Mouse (Mus musculus) thymus, adult 2 months (tissue): ENCODE measurements at regions not wholly inside any gene's neighbourhood (a gene's known extent, or its start where the extent isn't known, plus 50 kb on each side); places are given as distances from the start of the nearest gene placed in this dataset.

ENCODE experiments used
- DNase-seq: peaks from one replicate; pipeline ENCODE4 v3.0.0; 2021
- H3K27ac ChIP-seq: fragments of 200-500 bp; 2 replicates; pipeline ENCODE4 v1.5.1; 2012; ENCODE audit warnings: low read length, control low read depth; ENCODE audit not compliant: control insufficient read depth, insufficient read depth
- H3K27me3 ChIP-seq: fragments of 200-500 bp; 2 replicates; pipeline ENCODE4 v1.6.1; 2012; ENCODE audit warnings: mild to moderate bottlenecking, low read length, moderate library complexity, mixed read lengths; ENCODE audit not compliant: control insufficient read depth, insufficient read depth
- H3K36me3 ChIP-seq: fragments of 200-500 bp; 2 replicates; pipeline ENCODE4 v1.6.1; 2012; ENCODE audit warnings: mild to moderate bottlenecking, low read length, moderate library complexity; ENCODE audit not compliant: control insufficient read depth, insufficient read depth
- H3K4me1 ChIP-seq: fragments of 200-500 bp; replicated peaks from 2 replicates; pipeline ENCODE4 v1.6.1; 2012; ENCODE audit warnings: low read length; ENCODE audit not compliant: control insufficient read depth, insufficient read depth
- H3K4me3 ChIP-seq: fragments of 200-500 bp; 2 replicates; pipeline ENCODE4 v1.5.1; 2012; ENCODE audit warnings: mild to moderate bottlenecking, low read length, control low read depth, moderate library complexity; ENCODE audit not compliant: control insufficient read depth, insufficient read depth
- CTCF ChIP-seq: fragments of 200-500 bp; IDR thresholded peaks from 2 replicates; pipeline ENCODE4 v1.5.1; 2012; ENCODE audit warnings: mild to moderate bottlenecking, control low read depth, low read length, moderate library complexity, borderline replicate concordance; ENCODE audit not compliant: control insufficient read depth, poor library complexity, insufficient read depth; ENCODE audit errors: extremely low read depth
- POLR2A ChIP-seq: fragments of 200-500 bp; IDR thresholded peaks from 2 replicates; pipeline ENCODE4 v1.6.1; 2012; ENCODE audit warnings: mild to moderate bottlenecking, low read length, control low read depth, moderate library complexity; ENCODE audit not compliant: control insufficient read depth, poor library complexity, insufficient read depth; ENCODE audit errors: extremely low read depth
- WGBS: fragments of 180-500 bp; shearing (Covaris S2); methylation state at CpG from one replicate; pipeline ENCODE4 v1.1.7; 2018; 5-methylcytosine and 5-hydroxymethylcytosine counted together

DNA sequence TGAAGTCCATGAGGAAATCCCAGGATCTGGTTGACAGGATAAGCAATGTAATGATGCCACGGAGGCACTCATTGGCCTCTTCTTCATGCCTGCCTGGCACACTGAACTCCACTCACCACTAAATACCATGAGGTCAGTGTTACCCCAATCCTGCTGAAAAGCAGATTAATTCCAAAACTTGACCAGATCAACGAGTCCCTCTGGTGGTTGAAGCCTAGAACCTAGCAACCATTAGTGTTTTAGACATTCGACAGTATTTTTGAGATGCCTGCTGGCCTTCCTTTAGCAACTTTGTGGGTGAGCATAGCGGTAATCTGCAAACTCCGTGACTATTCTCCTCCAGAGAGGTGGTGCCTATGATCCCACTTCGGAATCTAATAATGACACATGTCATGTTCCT, 92.3 kb upstream of the Prok2 start:
- DNase-seq, result no peak
- Histone ChIP-seq H3K27me3 (no peaks in the 10 kb centered on the region), H3K4me1 (no peaks in the 10 kb centered on the region), H3K36me3 (no peaks in the 10 kb centered on the region), H3K27ac (no peak overlapping the region), H3K4me3 (no peak overlapping the region)
- no peak for TF ChIP-seq CTCF
- TF ChIP-seq POLR2A, result no peak
- 90% methylated on average over 6 of the region's 6 CpGs for WGBS

- TF ChIP-seq CTCF (no peak), POLR2A (no peak)
- no peaks in the 10 kb centered on the region for H3K27me3 ChIP-seq
- H3K27ac ChIP-seq, result no peak overlapping the region
- DNase-seq, result no peak
- no peak overlapping the region for H3K4me3 ChIP-seq
- H3K4me1 ChIP-seq, result no peaks in the 10 kb centered on the region
- H3K36me3 ChIP-seq, result no peaks in the 10 kb centered on the region
- 95% methylated on average over 1 of the region's 1 CpGs for WGBS
Measured at GRCm38 (mm10) chr6:99817245-99817644, 91.1 kb upstream of the Prok2 start.

- 90% methylated on average over 4 of the region's 4 CpGs for WGBS
- no peak overlapping the region for H3K27ac ChIP-seq
- no peaks in the 10 kb centered on the region for H3K36me3 ChIP-seq
- no peak for TF ChIP-seq POLR2A
- TF ChIP-seq CTCF, result no peak
- H3K4me1 ChIP-seq, result no peaks in the 10 kb centered on the region
- DNase-seq, result no peak
- H3K27me3 ChIP-seq, result no peaks in the 10 kb centered on the region
- no peak overlapping the region for H3K4me3 ChIP-seq
Measured at GRCm38 (mm10) chr6:99813102-99813501, 86.9 kb upstream of the Prok2 start.

DNA sequence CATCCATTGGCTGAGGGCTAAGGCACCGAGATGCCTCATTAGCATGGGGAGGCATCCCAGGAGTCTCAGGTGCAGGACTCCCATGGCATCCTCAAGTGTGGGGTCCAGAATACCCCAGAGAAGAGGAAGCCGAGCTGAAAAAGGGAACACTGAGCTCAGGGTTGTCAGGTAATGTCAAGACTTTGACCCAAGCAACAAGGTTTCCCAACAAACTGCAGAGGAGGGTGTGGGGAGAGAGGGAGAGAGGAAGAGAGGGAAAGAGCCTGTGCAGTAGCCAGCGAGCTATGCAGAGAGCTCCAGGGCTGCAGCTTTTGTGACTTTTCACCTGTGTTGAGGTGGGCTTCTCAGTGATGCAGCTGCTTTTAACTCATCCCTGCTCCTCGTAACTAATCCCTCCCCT, 85.7 kb upstream of the Prok2 start:
- no peaks in the 10 kb centered on the region for H3K27me3 ChIP-seq
- WGBS, result 91% methylated on average over 4 of the region's 4 CpGs

GRCm38 (mm10) chr6:99810974-99811798, 85.0 kb upstream of the Prok2 start:
- DNase-seq, result no peak
- Histone ChIP-seq H3K4me3 (no peak overlapping the region), H3K27me3 (no peaks in the 10 kb centered on the region), H3K4me1 (no peaks in the 10 kb centered on the region), H3K36me3 (no peaks in the 10 kb centered on the region), H3K27ac (no peak overlapping the region)
- TF ChIP-seq CTCF (no peak), POLR2A (no peak)
- 83% methylated on average over 9 of the region's 9 CpGs for WGBS

More for the DNA sequence above, 85.7 kb upstream of the Prok2 start:
- Histone ChIP-seq H3K36me3 (no peaks in the 10 kb centered on the region), H3K4me1 (no peaks in the 10 kb centered on the region), H3K27ac (no peak overlapping the region), H3K4me3 (no peak overlapping the region)
- TF ChIP-seq POLR2A (no peak), CTCF (no peak)
- DNase-seq, result no peak

DNA sequence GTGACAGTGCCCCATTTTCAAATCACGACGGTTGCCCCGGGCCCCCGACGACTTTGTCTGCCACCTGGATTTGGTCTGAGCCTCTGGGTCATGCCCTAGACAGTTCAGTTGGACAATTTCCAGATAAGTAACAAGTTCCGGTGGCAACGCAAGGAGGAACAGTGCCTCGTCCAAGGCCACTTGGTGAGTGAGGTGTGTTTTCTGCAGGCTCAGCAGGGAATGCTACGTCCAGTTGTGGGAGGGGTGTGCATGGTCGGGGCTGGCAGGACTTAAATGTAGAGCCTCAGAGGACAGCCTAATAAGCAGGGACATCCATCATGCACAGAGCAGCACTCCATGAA, 78.7 kb upstream of the Prok2 start:
- 53% methylated on average over 10 of the region's 10 CpGs for WGBS
- Histone ChIP-seq H3K4me1 (no peaks in the 10 kb centered on the region; the same call in 1 of the 2 replicates), H3K36me3 (no peaks in the 10 kb centered on the region), H3K4me3 (no peak overlapping the region), H3K27me3 (no peaks in the 10 kb centered on the region), H3K27ac (no peak overlapping the region)
- no peak for DNase-seq
- TF ChIP-seq CTCF (no peak), POLR2A (no peak)
